Mouse (Mus musculus) brain, embryonic 14.5 days (tissue): ENCODE data around the gene Tmem123. TPM values are rescaled to one million over a fixed set of nuclear protein-coding genes. Genes with fewer than 3 reads are reported as not detected.
A peak's percentile ranks its signal among the peaks of the same experiment; 100 is the strongest.

Experiments used
- DNase-seq: peaks from one replicate; pipeline ENCODE4 v3.0.0-alpha.2; 2011; ENCODE audit warnings: low read depth
- CTCF ChIP-seq: fragments of 200-500 bp; IDR thresholded peaks from 2 replicates; pipeline ENCODE4 v1.5.1; 2012; ENCODE audit warnings: inconsistent platforms, mild to moderate bottlenecking, moderate library complexity, borderline replicate concordance; ENCODE audit not compliant: insufficient read depth, insufficient read length; ENCODE audit errors: extremely low read depth
- POLR2A ChIP-seq: fragments of 200-500 bp; IDR thresholded peaks from 2 replicates; pipeline ENCODE4 v1.6.1; 2012; ENCODE audit warnings: mild to moderate bottlenecking, inconsistent platforms, borderline replicate concordance; ENCODE audit not compliant: poor library complexity, insufficient read depth, insufficient read length, severe bottlenecking; ENCODE audit errors: extremely low read depth
- polyA plus RNA-seq: library from polyadenylated mRNA; depleted of rRNA; stranded (reverse); fragments of >200 nt; gene quantifications from 2 replicates; pipeline ENCODE4 v1.2.3, GENCODE M21; 2012

The Tmem123 gene
- polyA plus RNA-seq, 1 experiment = 26.6 TPM

GRCm38 (mm10) chr9:7790580-7791084 is 26.8 kb downstream of the Tmem123 start:
- TF ChIP-seq CTCF (no peak), POLR2A (no peak)

DNA sequence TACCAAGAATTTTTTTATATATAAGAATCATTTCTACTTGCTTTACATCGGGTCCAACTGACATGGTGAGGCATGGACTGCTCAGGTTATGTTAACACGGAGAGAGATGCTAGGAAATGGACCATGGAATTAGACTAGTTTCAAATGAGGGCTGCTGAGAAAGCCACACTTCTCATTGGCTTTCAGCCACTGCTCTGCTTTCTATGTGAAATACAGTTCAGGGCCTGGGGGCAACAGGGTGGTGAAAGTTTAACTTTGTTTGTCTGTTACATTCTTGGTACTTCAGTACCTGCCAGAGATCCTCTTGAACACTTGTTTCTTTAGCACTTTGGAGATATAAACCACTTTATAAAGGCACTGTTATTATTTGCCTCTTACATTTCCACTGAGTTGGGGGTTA is 29.7 kb downstream of the Tmem123 start:
- TF ChIP-seq CTCF = no peak
- TF ChIP-seq POLR2A = no peak

More at GRCm38 (mm10) chr9:7790580-7791084, 26.8 kb downstream of the Tmem123 start:
- no peak for DNase-seq

GRCm38 (mm10) chr9:7795581-7795980 is 31.7 kb downstream of the Tmem123 start:
- no peak for DNase-seq
- TF ChIP-seq CTCF (no peak), POLR2A (no peak)

More for the DNA sequence above, 29.7 kb downstream of the Tmem123 start:
- DNase-seq = no peak

DNA sequence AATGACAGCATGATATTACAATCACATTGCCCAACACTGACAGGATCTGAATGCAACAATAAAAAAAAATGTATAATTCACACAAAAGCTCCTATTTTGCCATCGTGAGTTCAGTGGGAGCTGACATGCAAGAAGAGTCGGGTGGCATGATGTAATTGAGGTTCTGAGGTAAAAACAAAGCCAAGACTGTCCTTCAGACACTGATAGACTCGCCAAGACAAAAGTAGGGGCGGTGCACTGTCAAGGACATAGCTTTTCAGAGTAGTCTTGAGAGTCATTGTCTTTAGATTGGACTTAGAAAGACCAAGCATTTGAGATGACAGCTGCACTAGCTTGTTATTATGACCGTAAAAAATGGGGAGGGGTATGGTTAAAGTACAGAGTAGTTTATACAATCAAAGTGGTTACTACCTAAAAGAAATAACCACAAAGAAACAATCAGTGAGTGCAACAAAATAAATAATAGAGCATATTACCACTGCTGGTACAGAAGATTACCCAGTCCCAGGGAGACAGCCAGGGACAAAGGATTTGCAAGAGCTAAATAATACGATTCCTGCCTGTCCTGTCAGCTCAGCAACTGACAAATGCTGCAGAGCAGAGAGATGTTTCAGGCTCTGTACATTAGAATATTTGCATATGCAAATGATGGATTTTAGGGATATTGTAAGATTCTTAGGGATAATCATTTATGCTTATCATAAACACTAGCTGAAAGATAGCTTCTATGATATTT is 32.5 kb downstream of the Tmem123 start:
- TF ChIP-seq CTCF = no peak
- no peak for TF ChIP-seq POLR2A

DNA sequence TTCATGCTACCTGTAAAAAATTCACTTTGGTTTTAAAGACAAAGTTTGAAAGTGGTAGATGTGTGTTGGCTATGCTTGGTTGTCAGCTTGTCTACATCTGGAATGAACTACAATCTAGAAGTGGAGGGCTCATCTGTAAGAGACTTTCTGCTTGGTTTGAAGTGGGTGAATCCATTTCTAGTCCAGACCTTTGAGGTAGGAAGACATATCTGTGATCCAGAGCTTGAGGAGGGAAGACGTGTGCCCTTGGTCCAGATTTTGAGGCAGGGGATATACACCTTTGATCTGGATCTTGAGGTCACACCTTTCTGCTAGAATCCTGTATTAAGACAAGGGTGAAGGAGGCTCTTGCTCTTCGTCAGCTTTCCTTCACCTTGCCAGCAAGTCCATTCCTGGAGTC is 33.7 kb downstream of the Tmem123 start:
- DNase-seq = no peak
- no peak for TF ChIP-seq POLR2A
- TF ChIP-seq CTCF = no peak

More for the DNA sequence above, 32.5 kb downstream of the Tmem123 start:
- peak; percentile 77 for DNase-seq

- no peak for TF ChIP-seq POLR2A
- no peak for TF ChIP-seq CTCF
- DNase-seq = no peak
Observed at GRCm38 (mm10) chr9:7798555-7798954, 34.7 kb downstream of the Tmem123 start.

DNA sequence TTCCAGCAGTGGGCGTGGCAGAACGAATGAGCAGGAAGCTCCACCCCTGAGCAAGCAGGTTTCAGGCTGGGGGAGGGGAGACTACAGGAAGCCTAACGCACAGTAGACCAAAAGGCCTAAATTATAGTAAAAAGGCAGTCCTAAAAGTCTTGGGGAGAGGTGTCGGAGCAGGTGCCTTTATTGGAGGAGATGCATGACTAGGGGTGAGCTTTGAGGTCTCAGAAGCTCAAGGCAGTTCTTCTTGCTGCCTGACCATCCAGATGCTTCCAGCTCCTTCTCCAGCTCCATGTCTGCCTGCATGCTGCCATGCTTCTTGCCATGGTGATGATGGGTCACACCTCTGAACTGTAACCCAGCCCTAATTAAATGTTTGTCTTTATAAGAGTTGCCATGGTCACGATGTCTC is 41.3 kb downstream of the Tmem123 start:
- TF ChIP-seq CTCF (no peak), POLR2A (no peak)
- DNase-seq = no peak

- TF ChIP-seq POLR2A (no peak), CTCF (no peak)
- no peak for DNase-seq
Observed at GRCm38 (mm10) chr9:7822758-7823157, 58.9 kb downstream of the Tmem123 start.

DNA sequence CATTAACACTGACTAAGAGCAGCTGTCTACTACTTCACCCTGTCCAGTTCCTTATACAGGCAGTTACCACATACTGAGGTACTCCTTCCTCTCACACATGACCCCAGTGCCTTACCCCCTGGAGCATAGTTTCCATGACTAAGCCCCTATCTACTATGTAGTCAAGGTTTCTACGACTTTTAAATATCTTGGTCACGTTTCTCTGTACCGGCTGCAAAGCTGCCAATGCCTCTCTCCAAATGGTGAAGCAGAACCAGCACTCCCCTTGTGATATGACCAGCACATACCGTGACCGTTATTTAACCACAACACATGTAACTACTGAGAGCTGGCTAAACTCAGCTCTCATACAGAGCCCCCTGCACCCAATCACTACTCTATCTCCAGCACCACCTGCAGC is 61.1 kb downstream of the Tmem123 start:
- no peak for DNase-seq
- TF ChIP-seq CTCF = no peak
- no peak for TF ChIP-seq POLR2A

GRCm38 (mm10) chr9:7828706-7829105 is 64.9 kb downstream of the Tmem123 start:
- TF ChIP-seq POLR2A (no peak), CTCF (no peak)

DNA sequence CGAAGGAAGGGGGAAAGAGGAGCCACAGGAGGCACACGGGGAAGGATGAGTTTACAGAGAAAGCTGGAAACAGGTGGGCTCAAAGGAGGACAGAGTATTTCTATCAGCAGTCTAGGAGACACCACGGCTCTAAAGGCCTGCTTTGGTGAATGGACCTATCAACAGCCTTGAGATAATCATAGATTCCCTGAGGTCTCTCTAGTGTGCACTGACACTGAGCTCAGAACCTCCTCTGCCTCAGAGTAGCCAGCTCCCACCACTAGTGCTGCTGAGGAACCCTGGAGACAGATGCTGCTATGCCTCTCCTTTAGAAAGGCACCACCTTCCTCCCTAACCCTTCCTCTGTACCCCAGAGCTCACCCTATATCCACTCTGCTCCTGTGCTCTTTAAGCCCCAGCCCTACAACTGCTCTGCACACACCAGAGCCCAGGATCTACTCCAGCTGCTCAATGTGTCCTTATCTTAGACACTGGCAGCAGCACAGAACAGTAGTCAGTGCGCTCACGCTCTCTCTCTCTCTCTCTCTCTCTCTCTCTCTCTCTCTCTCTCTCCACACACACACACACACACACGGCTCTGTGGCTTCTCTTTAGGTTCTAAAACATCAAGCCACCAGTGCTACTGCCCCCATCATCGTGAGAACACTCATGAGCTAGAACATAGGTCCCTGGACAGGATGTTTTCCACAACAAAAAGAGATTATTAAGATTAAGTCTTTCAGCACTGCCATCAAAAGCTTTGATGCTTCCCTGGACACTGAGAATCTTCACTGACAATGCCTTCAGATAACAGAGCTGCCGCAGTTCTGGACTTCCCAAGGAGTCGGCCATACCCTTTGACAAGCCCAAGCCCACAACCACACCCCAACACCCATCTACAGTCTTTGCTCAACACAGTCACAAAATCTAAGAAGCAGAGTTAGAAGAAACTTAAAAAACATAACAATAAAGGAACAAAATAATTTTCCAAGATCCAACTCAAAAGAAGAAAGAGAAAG is 66.0 kb downstream of the Tmem123 start:
- no peak for DNase-seq

More at GRCm38 (mm10) chr9:7828706-7829105, 64.9 kb downstream of the Tmem123 start:
- no peak for DNase-seq

More for the DNA sequence above, 66.0 kb downstream of the Tmem123 start:
- TF ChIP-seq POLR2A (no peak), CTCF (no peak)
